Mouse (Mus musculus): ENCODE data around the gene Diras2.
A peak's percentile ranks its signal among the peaks of the same experiment; 100 is the strongest.

Diras2 gene

DNA sequence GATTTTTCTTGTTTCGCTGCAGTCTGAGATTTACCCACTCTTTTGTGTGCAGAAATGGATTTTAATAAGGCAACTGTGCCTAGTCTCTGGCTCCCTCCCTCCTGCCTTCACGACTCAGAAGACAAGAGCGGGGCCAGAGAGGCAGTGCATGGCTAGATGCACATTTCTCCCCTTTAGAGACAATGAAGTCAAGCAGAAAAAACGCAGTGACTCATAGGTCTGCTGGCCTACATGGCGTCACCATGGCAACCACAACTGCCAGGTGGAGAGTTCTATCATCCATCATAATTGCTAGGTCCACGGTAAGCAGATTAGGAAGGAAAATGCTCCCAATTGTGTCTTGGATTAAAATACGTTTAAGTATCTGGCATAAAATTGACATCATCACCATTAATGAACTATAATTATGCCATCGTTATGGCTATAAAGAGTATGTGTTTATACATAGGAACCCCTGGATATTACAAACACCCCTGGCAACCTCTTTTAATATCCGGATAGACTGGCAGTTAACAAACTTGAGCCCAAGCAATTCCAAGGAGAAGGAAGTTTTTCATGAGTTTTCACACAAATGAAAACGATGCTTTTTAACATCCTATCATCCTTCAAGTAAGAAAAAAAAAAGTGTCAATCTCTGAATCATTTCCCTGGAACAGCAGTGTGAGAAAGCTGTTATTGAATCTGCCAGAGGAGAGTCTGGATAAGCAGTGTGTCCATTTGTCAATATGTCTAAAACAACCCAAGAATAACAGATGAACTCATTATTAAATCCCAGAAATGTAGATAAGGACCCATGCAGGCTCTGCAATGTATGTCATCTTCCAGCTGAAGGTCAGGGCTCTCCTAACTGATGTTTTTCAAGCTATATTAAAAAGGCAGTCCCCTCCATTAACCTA is 61.0 kb downstream of the Diras2 start:
- peak in 1 of 2 experiments; percentile 9 for DNase-seq (ENCODE audit: low spot score in 2 of 2)

DNA sequence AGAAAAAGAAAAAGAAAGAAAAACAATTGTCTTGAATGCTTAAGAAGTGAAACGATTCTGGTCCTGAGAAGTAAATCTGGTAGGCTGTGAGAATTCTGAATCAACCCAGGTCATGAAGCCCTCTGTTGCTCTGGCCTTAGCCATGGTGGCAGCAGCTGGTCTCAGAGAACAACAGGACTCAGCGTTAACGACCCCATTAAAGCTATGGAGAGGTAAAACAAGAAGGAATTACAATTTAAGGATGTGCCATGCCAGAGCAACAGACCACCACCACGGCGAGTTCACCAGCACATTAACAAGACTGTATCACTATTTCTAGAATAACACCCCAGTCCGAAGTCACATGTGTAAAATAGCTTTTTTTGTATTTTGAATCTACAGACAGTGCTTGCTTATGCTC is 65.9 kb downstream of the Diras2 start:
- no peak for DNase-seq (ENCODE audit: low spot score in 2 of 2)

DNA sequence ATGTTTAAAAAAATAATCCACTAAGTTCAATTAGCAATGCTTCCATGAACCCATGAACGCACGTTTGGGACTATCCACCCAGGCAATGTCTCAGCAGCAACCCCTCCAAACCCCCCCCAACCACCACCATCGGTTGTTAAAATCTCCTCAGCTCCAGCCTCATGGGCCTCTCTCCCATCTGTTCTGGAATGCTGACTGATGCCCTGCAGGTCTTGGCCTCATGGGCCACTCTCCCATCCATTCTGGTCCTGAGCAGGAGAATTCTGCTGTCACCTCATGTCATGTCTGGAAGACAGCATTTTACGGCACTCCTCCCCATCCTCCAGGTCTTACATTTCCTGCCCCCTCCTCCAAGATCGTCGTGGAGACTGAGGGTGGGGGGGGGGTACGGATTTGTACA is 71.1 kb downstream of the Diras2 start:
- DNase-seq (ENCODE audit: low spot score in 2 of 2) = no peak

DNA sequence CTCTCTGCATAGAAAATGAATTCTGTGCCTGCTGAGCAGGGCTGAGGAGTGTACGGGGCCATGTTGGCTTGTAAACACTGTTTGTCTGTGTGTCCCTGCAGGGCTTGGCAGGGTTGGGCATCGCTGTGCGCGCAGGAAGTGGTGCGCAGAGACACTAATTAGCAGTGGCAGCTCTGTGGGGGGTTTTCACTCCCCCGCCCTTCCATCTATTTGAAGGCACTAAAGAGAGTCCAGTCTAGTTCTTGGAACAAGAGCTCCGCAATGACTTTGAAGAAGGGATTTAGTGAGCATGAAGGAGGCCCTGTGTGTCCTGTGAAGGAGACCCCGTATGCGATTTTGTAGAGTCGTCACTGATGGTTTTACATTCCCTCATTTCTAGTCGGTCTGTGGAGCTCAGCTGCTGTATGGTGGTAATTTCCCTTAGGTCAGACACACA is 73.2 kb downstream of the Diras2 start:
- no peak for DNase-seq (ENCODE audit: low spot score in 2 of 2)

DNA sequence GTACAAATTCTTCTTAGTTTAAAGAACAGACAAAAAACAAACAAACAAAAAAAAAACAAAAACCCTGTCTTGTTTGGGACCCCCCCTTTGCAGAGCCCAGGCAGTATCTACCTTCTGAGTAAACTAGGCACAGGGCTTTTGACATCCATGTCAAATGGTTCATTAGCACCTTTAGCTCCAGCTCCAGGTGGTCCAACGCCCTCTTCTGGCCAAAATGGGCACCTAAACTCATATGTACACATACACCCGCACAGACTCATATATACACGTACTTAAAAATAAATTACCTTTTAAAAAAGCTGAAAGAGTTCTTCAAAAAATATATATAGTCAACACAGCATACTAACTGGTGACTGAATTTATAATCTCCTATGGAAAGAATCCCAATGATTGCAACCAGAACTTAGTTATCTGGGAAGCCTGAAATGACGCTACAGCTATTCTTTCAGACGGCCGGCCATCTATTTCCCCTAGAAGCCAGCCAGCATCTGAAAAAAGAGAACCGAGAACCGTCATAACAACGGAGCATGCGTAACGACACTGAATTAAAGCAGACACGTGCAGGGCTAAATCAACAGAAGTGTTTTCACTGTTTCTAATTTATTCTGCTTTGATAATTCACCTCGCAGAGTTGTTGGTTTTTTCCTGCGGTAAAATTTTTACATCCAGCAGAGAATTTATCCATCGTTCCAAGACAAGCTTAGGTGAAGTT is 73.7 kb downstream of the Diras2 start:
- no peak for DNase-seq (ENCODE audit: low spot score in 2 of 2)

DNA sequence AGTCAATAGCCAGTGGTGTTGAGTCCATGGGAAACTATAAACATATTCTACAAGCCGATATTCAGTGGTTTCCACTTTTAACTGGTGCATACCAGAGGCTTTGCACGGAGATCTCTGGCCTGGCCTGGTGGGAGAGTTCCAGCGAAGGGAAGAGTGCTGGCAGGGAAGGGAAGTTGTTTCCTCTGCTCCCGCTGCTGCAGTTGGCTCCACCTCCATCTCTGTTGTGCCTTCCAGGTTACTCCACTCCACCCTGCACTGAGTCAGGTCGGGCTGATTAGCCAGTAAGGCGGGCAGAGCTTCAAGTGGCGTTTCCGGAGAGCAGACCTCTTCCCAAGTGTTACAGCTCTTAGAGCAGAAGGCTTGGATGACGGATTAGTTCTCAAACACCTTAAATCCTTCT is 75.8 kb downstream of the Diras2 start:
- peak; percentile 17 to 59 for DNase-seq (ENCODE audit: low spot score in 2 of 2)

DNA sequence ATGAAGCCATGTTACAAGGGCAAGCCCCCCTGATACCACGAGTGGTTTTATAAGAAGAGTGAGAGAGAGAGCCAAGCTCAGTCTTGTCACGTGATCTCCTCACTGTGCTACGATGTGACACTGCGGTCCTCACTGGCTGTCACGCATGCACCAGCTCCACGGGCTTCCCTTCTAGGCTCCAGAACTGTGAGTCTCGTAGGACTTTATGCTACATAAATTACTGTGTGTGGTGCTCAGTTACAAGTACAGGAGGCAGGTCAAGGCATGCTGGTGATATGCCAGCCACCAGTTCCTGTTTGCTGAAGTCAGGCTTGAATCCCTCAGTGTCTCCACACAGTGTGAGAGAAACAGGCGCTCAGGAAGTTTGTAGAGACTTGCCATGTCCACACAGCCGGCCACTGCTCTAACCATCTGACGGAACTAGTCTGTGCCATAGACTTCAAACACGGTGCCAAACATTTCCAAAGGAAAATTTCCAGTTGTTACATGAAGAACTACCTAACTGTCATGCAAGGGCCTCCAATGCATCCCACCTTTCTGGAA is 76.3 kb downstream of the Diras2 start:
- DNase-seq (ENCODE audit: low spot score in 2 of 2) = peak; percentile 12 to 18
